Mouse (Mus musculus) Muller cell, postnatal 12 days (primary cell): Measurements from ENCODE around the gene Prr15l.

ENCODE experiments used
- DNase-seq: peaks from one replicate; pipeline ENCODE4 v3.0.0-alpha.2; 2015; ENCODE audit errors: inconsistent ontology term

Gene Prr15l

DNA sequence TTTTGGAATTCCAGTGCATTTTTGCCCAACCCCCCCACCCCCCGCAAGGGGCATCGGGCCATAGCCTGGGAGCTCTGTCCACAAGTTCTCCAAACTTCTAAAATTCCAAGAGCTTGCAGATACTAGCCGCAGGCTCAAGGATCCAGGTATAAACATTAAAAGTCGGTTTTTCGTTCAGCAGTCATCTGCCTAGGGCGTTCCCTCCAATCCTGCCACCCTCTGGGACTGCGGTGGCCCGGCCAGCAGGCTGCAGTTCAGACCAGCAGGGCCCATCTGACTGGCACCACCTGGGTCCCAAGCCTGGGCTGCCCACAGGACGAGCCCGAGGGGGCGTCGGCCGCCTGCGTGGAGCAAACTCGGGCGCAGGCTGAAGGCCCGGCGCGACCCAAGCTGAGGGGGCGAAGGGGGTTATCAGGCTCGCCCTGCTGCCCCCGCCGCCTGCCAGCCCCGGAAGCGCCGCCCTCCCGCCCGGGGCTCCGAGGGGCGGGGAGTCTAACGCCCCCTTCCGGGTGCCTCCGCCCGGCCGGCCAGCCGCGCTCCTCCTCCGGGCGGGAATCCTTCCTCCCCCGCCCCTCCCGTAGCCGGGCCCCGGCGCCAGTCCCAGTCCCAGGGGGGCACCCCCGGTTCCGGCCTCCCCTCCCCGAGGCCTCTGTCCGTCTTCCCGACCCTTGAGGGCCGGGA, 49.1 kb downstream of the Prr15l start:
- peak; percentile 98 for DNase-seq

DNA sequence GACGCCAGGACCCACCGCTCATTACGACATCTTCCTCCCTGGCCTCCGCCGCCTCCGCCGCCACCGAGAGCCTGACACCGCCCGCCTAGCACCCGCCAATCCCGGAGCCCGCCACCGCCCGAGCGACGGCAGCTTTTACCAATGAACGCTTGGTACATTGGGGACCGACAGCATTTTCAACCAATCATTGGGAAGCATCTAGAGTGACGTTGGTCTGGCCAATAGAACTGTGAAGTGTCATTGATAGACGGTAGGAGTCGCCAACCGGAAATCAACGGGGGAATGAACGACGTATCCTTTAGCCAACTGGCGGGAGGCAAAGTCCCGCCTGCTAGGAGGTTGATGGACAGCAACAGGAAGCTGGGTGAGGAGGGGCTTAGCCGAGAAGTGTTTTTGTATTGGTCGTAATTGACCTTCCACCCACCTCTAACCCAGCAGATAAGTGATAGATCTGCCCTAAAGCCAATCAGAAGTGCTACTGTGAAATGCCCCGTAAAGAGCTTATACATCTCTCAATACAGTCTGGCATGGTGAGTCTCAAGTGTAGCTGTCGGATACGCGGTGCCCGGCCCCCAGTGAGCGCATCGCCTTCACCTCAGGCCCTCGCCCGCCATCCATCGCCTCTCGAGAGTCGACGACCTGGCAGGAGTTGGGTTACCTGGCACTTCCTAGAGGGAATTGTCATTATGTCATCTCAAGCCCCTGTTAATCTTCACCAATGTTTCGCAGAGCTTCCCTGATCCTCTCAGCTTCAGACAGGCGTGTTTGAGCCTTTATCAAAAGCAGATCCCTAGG, 49.9 kb downstream of the Prr15l start:
- DNase-seq = peak; percentile 100

DNA sequence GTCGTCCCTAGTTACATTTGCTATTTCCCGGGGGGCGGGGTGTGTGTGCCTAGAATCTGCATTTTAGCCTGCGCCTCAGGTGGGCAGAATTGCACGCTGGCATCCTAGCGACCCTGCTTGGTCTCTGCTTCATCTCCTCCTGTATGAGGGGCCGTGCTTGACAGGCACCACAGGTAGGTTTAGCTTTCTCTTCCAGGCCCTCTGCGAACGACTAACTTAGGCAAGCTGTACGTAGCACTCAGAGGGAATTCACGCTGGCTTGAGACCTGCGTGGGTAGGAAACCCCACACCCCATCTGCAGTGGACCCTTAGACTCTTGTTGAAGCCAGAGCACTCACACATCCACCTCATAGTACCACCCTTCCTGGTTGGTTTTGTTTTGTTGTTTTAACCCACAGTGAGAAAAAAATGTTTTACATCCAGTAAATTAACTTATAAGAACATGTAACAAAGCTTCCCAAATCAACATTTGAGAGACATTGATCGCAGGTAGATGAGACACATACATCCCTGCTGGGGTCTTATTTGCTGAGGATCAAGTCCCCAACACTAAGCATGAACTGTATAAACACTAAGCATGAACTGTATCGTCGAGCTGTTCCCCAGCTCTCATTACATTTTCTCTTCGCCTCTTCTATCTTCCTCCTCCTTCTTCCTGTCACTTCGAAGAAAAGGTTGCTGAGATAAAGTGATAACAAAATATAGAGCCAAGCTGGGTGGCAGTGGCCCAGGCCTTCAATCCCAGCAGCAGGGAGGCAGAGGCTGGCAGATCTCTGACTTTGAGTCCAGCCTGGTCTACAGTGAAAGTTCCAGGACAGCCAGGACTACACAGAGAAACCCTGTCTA, 50.7 kb downstream of the Prr15l start:
- no peak for DNase-seq

DNA sequence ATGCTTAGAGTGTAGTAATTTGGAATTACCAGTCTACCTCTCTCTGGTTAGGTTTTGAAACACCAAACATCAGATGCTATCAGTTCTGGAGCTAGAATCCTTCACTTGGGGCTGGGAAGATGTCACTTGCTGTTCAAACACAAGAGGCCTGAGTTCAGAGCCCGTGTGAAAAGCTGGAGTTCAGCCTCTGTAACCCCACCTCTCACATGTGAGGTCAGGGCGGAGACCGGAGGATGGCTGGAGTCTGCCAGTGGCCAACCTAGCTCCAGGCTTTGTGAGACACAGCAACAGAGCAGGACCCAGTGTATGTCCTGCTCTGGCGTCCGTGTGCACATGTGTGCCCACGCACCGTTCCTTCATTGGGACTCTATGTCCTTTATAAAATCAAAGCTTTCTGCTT, 51.4 kb downstream of the Prr15l start:
- DNase-seq = no peak

DNA sequence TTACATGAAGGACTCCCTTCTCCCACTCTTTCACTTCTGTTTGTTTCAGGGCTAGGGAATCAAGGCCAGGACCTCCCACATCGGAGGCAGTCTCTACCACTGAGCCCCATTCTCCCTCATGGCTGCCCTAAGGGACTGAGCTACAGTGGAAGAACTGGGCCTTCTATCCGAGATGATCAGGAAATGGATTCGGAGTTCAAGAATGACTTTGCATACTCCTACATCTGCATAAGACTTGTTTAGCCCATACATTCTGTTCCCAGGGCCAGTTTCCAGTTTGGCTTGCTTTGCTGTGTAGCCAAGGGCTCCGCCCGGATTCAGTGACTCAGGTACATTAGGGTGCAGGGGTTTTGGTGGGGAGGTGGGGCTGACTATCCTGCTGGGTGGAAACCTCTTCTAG, 52.1 kb downstream of the Prr15l start:
- no peak for DNase-seq

DNA sequence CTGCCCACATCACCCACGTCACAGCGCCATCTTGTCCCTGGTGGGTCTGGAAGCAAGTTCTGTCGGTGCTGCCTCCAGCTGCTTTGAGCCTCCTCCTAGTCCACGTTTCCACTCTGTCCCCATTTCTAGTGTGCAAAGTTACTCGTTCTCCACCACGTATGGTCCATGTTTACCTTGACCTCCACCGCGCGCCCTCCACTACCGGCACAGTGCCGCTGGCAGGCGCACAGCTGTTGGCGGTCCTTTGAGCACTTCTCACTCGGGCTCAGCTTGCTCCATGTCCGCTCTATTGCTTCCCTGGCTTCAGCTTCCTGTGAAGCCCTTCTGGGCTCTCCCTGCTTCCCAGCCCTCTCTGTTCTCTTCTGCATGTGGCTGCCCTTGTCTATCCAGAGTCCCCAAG, 53.6 kb downstream of the Prr15l start:
- no peak for DNase-seq

DNA sequence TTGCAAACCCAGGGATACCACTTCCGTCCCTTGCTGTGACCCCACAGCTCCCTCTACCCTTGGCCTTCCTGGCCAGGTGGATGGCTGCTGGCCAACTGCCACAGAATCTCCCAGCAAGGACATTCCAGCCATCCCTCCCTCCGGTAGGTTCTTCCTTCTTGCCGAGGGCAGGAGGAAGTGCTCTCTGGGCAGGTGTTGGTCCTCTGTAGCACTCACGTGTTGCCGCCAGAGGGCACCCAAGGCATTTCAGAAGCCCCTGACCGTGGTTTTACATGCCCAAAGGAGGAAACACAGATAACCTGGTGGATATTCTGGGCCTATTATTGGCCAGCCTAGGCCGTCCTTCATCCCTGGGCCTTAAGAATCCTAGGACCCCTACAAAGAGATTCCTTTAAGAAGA, 54.5 kb downstream of the Prr15l start:
- peak; percentile 72 for DNase-seq

DNA sequence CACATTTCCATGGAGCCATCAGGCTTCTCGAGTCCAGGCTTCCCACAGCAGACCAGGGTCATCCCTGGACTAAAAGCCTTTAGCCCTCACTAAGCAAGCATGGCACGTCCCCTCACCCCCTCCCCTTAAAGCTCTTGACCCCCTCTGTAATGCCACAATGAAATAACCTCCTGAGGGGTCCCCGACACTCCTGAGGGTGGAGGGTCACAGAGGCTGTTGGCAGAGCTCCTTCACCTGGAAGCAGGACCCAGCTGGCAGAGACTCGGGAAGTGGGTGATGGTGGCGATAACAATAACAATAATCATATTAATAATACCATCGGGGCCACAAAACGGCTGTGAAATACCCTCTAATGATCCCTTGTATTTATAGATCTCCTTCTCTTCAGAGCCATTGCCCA, 55.0 kb downstream of the Prr15l start, which contains the start of gene Sp2:
Gene Sp2, minus strand, starts transcription at position 101 of the 400 bp plus-strand sequence.
- no peak for DNase-seq

DNA sequence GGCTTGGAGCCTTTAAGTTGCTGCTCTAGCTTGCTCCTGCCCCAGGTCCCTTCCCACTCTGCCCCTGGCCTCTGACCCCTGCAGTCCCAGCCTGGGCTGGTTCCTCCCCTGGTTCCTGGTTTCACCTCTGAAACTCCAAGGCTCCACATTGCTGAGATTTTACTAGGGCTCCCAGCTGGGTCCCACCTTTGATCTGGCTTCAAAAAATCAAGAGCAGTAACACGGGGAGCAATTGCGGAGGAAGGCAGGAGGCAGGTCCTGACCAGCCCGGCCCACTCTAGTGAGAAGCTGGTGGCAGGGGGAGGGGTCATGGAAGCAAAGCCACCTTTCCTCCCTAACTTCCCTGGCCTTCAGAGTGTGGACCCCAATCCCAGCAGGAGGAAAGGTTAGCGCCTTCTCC, 57.0 kb downstream of the Prr15l start:
- DNase-seq = no peak

DNA sequence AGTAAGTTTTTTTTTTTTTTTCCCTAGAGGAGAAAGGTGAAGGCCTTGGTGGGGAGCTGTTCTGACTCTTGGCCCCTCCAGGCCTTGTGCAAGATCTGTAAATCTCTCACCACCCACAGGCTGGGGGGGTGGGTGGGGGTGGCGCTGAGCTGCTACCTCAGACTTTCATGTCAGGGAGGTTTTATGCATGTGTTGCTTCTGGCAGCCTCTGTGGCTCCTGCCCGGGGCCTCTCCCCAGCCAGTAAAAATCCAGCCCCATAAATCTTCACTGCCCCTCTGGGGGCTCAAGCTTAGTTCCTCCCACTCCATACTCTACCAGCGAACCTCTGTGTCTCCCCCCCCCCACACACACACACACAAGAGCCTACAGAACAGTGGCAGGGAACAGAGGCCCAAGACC, 58.6 kb downstream of the Prr15l start:
- DNase-seq = no peak
